Mouse (Mus musculus) ovary, postnatal 10 days (tissue): ENCODE data around the gene 1700003F12Rik.

Source experiments
- DNase-seq: peaks from one replicate; pipeline ENCODE4 v3.0.0; 2022; ENCODE audit warnings: low spot score

The 1700003F12Rik gene

GRCm38 (mm10) chr2:154576876-154577743, 30.2 kb downstream of the 1700003F12Rik start:
- DNase-seq: no peak

GRCm38 (mm10) chr2:154577744-154578067, 30.8 kb downstream of the 1700003F12Rik start:
- no peak for DNase-seq

- DNase-seq: no peak
These were observed 33.7 kb downstream of the 1700003F12Rik start for GRCm38 (mm10) chr2:154580586-154580985.

- DNase-seq: no peak
These were observed 34.5 kb downstream of the 1700003F12Rik start for GRCm38 (mm10) chr2:154581421-154581820.

GRCm38 (mm10) chr2:154583906-154584872, 37.3 kb downstream of the 1700003F12Rik start:
- no peak for DNase-seq

- no peak for DNase-seq
These were observed 38.2 kb downstream of the 1700003F12Rik start for GRCm38 (mm10) chr2:154584931-154585601.

GRCm38 (mm10) chr2:154586405-154586804, 39.5 kb downstream of the 1700003F12Rik start:
- DNase-seq: no peak

- DNase-seq: no peak
These were observed 42.2 kb downstream of the 1700003F12Rik start for GRCm38 (mm10) chr2:154589051-154589450.

GRCm38 (mm10) chr2:154591239-154591638, 44.4 kb downstream of the 1700003F12Rik start:
- DNase-seq: no peak

GRCm38 (mm10) chr2:154593025-154593424, 46.1 kb downstream of the 1700003F12Rik start:
- no peak for DNase-seq

GRCm38 (mm10) chr2:154595775-154596174, 48.9 kb downstream of the 1700003F12Rik start:
- no peak for DNase-seq

- no peak for DNase-seq
These were observed 50.5 kb downstream of the 1700003F12Rik start for GRCm38 (mm10) chr2:154597399-154597798.
